Comparison of ENCODE assay signal across 14 mouse cellular contexts in the genomic region with DNA sequence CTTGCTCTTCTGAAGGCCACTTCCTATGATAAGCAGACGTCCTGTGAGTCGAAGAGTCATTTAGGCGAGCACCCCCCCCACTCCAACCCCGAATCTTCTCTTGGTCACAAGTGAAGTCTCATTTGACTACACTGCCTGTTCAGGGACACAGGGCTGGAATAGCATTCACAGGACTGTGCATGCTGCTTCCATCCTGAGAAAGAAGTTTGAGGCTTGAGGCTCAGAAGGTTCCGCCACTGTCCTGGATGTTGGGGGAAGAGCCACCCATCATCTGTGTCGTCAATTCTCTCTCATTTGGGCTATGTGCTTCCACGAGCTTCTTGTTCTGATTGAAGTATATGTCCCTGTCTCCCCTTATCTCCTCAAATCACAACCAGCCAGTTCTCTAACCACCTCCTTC.
"Had no signal": no experiment of that assay in that cellular context is flagged by ENCODE, and none has a peak within 500 bp of the region (broad histone marks: within the 10 kb centered on the region; RNA-seq: fewer than 3 reads in every experiment).

No protein-coding gene starts in this region.

- H3K27me3 ChIP-seq: limb, embryonic 12.5 days; liver, embryonic 13.5 days; lung, embryonic 15.5 days; neural tube, embryonic 12.5 days had no signal

- DNase-seq: kidney, adult 18-20 months; kidney, postnatal 10 days; kidney, postnatal 4 days; liver; liver, embryonic 13.5 days; liver, postnatal 0 days; lung, postnatal 14 days; thymus, postnatal 4 days had no signal

- H3K4me2 ChIP-seq: limb, embryonic 12.5 days; liver, embryonic 13.5 days; lung, embryonic 15.5 days had no signal

- H3K4me3 ChIP-seq: left cerebral cortex, adult 2 months; limb, embryonic 12.5 days; liver, embryonic 13.5 days; lung, embryonic 15.5 days; neural tube, embryonic 12.5 days had no signal

- H3K36me3 ChIP-seq: limb, embryonic 12.5 days; liver, embryonic 13.5 days; lung, embryonic 15.5 days; neural tube, embryonic 12.5 days had no signal

- H3K9me3 ChIP-seq: limb, embryonic 12.5 days; liver, embryonic 13.5 days; lung, embryonic 15.5 days; neural tube, embryonic 12.5 days had no signal

- H3K27ac ChIP-seq: left cerebral cortex, adult 2 months; limb, embryonic 12.5 days; liver, embryonic 13.5 days; lung, embryonic 15.5 days; macrophage; neural tube, embryonic 12.5 days; stomach, postnatal 0 days had no signal

- ATAC-seq: liver, postnatal 0 days had no signal

- H3K4me1 ChIP-seq: lung, embryonic 15.5 days had no signal

- H3K9ac ChIP-seq: limb, embryonic 12.5 days; liver, embryonic 13.5 days; liver, postnatal 0 days; lung, embryonic 15.5 days; neural tube, embryonic 12.5 days had no signal
